Mouse (Mus musculus) limb, embryonic 14.5 days (tissue): ENCODE results near the gene Gm48552. TPM values are rescaled to one million over a fixed set of nuclear protein-coding genes. Genes with fewer than 3 reads are reported as not detected.
A peak's percentile ranks its signal among the peaks of the same experiment; 100 is the strongest.

ENCODE experiments used
- ATAC-seq: fragments of 200-750 bp; cut with Nextera tagmentation; 2 replicates; pipeline ENCODE4 v1.8.0; 2017; ENCODE audit warnings: low read depth, moderate number of reproducible peaks, moderate TSS enrichment; ENCODE audit not compliant: low FRiP score
- DNase-seq: peaks from one replicate; pipeline ENCODE4 v3.0.0-alpha.2; 2015; ENCODE audit warnings: low spot score
- H3K27ac ChIP-seq: fragments of 300-500 bp; sonication (generic); replicated peaks from 2 replicates; pipeline ENCODE4 v1.5.1; 2014; ENCODE audit warnings: low read depth, mild to moderate bottlenecking, low read length, moderate library complexity, mixed read lengths
- H3K27me3 ChIP-seq: fragments of 300-500 bp; sonication (generic); 2 replicates; pipeline ENCODE4 v1.6.1; 2014; ENCODE audit warnings: low read length, mixed read lengths; ENCODE audit not compliant: control insufficient read depth, insufficient read depth
- H3K36me3 ChIP-seq: fragments of 300-500 bp; sonication (generic); 2 replicates; pipeline ENCODE4 v1.6.1; 2014; ENCODE audit warnings: mild to moderate bottlenecking, low read length, moderate library complexity, mixed read lengths; ENCODE audit not compliant: control insufficient read depth, insufficient read depth
- H3K4me1 ChIP-seq: fragments of 300-500 bp; sonication (generic); 2 replicates; pipeline ENCODE4 v1.6.1; 2014; ENCODE audit warnings: antibody characterized with exemption, low read length, mixed read lengths; ENCODE audit not compliant: control insufficient read depth, insufficient read depth
- H3K4me2 ChIP-seq: fragments of 300-500 bp; sonication (generic); replicated peaks from 2 replicates; pipeline ENCODE4 v1.6.1; 2014; ENCODE audit warnings: low read depth, mild to moderate bottlenecking, low read length, moderate library complexity; ENCODE audit not compliant: severe bottlenecking
- H3K4me3 ChIP-seq: fragments of 300-500 bp; sonication (generic); replicated peaks from 2 replicates; pipeline ENCODE4 v1.5.1; 2014; ENCODE audit warnings: low read length
- H3K9ac ChIP-seq: fragments of 300-500 bp; sonication (generic); 2 replicates; pipeline ENCODE4 v1.6.1; 2014; ENCODE audit warnings: mild to moderate bottlenecking, low read depth, low read length, moderate library complexity; ENCODE audit not compliant: severe bottlenecking
- H3K9me3 ChIP-seq: fragments of 300-500 bp; sonication (generic); 2 replicates; pipeline ENCODE4 v1.6.1; 2016; ENCODE audit warnings: low read length; ENCODE audit not compliant: control insufficient read depth
- POLR2A ChIP-seq: fragments of 200-500 bp; IDR thresholded peaks from 2 replicates; pipeline ENCODE4 v1.8.0; 2012; ENCODE audit warnings: inconsistent platforms, mild to moderate bottlenecking, moderate library complexity, borderline replicate concordance; ENCODE audit not compliant: insufficient read depth, insufficient read length; ENCODE audit errors: extremely low read depth
- WGBS: fragments of 180-500 bp; shearing (Covaris S2); extraction: QIAGEN DNeasy Blood & Tissue Kit; methylation state at CpG from one replicate; pipeline ENCODE4 v1.1.7; 2014; 5-methylcytosine and 5-hydroxymethylcytosine counted together
- polyA plus RNA-seq, 2 experiments: library from polyadenylated mRNA; depleted of rRNA in 1 of 2; stranded (reverse) in 1 of 2; unstranded in 1 of 2; fragments of >200 nt; fragmentation: Nextera tagmentation in 1 of 2; extraction: Ambion mirVana in 1 of 2; gene quantifications; 2 replicates each; pipeline versions ENCODE4 v1.2.1 to v1.2.3; 2012 to 2014

The Gm48552 gene
- polyA plus RNA-seq, 2 experiments = 0.99 to 6.8 TPM

GRCm38 (mm10) chr10:81344421-81345161, 44.2 kb upstream of the Gm48552 start:
- 48% methylated on average over 8 of the region's 8 CpGs for whole genome bisulfite sequencing
- ATAC-seq = no peak
- no peak for DNase-seq
- H3K27me3 ChIP-seq = peaks cover 44% of the 10 kb centered on the region
- no peaks in the 10 kb centered on the region for H3K9me3 ChIP-seq
- no peak for TF ChIP-seq POLR2A
- H3K4me2 ChIP-seq = no peak overlapping the region
- H3K36me3 ChIP-seq = peaks cover 21% of the 10 kb centered on the region
- no peak overlapping the region for H3K9ac ChIP-seq
- H3K4me1 ChIP-seq = peaks cover 24% of the 10 kb centered on the region
- H3K4me3 ChIP-seq = no peak overlapping the region
- no peak overlapping the region for H3K27ac ChIP-seq

- peaks cover 44% of the 10 kb centered on the region for H3K27me3 ChIP-seq
- no peak overlapping the region for H3K4me2 ChIP-seq
- DNase-seq (no peak), ATAC-seq (no peak)
- 89% methylated on average over 4 of the region's 4 CpGs for WGBS
- no peak overlapping the region for H3K27ac ChIP-seq
- H3K9ac ChIP-seq = no peak overlapping the region
- H3K36me3 ChIP-seq = peaks cover 21% of the 10 kb centered on the region
- TF ChIP-seq POLR2A = no peak
- no peaks in the 10 kb centered on the region for H3K9me3 ChIP-seq
- H3K4me1 ChIP-seq = peaks cover 26% of the 10 kb centered on the region
- no peak overlapping the region for H3K4me3 ChIP-seq
Observed at GRCm38 (mm10) chr10:81345162-81345534, 43.7 kb upstream of the Gm48552 start.

- DNase-seq (peak; percentile 56), ATAC-seq (no peak)
- Histone ChIP-seq H3K9ac (peak overlapping the region; percentile 26; the same call in 1 of the 2 replicates), H3K4me3 (peak overlapping the region; percentile 27), H3K36me3 (peaks cover 21% of the 10 kb centered on the region), H3K27ac (no peak overlapping the region), H3K4me1 (peaks cover 26% of the 10 kb centered on the region), H3K4me2 (peak overlapping the region; percentile 50), H3K27me3 (peaks cover 36% of the 10 kb centered on the region), H3K9me3 (no peaks in the 10 kb centered on the region)
- 11% methylated on average over 39 of the region's 55 CpGs for WGBS
- no peak for TF ChIP-seq POLR2A
Observed at GRCm38 (mm10) chr10:81346453-81347067, 42.2 kb upstream of the Gm48552 start.

GRCm38 (mm10) chr10:81349146-81349545, 39.7 kb upstream of the Gm48552 start:
- H3K27ac ChIP-seq = no peak overlapping the region
- 2% methylated on average over 11 of the region's 12 CpGs for WGBS
- H3K9me3 ChIP-seq = no peaks in the 10 kb centered on the region
- peak overlapping the region; percentile 78 for H3K4me3 ChIP-seq
- H3K36me3 ChIP-seq = peaks cover 21% of the 10 kb centered on the region
- TF ChIP-seq POLR2A = no peak
- H3K9ac ChIP-seq = peak overlapping the region; percentile 80
- DNase-seq (peak; percentile 43), ATAC-seq (no peak)
- peaks cover 20% of the 10 kb centered on the region for H3K4me1 ChIP-seq
- peaks cover 11% of the 10 kb centered on the region for H3K27me3 ChIP-seq
- H3K4me2 ChIP-seq = peak overlapping the region; percentile 93

GRCm38 (mm10) chr10:81349961-81350350, 38.8 kb upstream of the Gm48552 start:
- no peaks in the 10 kb centered on the region for H3K9me3 ChIP-seq
- no peak for ATAC-seq

More at GRCm38 (mm10) chr10:81349961-81350350, 38.8 kb upstream of the Gm48552 start:
- peaks cover 4% of the 10 kb centered on the region for H3K27me3 ChIP-seq
- 1% methylated on average over 24 of the region's 29 CpGs for WGBS
- peaks cover 20% of the 10 kb centered on the region for H3K4me1 ChIP-seq
- peaks cover 21% of the 10 kb centered on the region for H3K36me3 ChIP-seq
- peak overlapping the region; percentile 78 for H3K4me3 ChIP-seq
- no peak for TF ChIP-seq POLR2A
- no peak for DNase-seq
- peak overlapping the region; percentile 70 for H3K27ac ChIP-seq
- H3K4me2 ChIP-seq = peak overlapping the region; percentile 93
- peak overlapping the region; percentile 80 for H3K9ac ChIP-seq
